Mouse (Mus musculus): Measurements from ENCODE around the gene Dpp10. TPM values are rescaled to one million over a fixed set of nuclear protein-coding genes. Genes with fewer than 3 reads are reported as not detected.

Dpp10 gene
- total and polyA plus RNA-seq, 2 experiments from 2014 or later = 16.4 to 62.2 TPM

GRCm38 (mm10) chr1:123923907-123924306, 121.5 kb downstream of the Dpp10 start:
- H3K4me3 ChIP-seq (ENCODE audit: low read depth, low read length) = no peak overlapping the region
- H3K27me3 ChIP-seq (ENCODE audit: insufficient read depth, low read length) = no peaks in the 10 kb centered on the region
- no peaks in the 10 kb centered on the region for H3K4me1 ChIP-seq (ENCODE audit: insufficient read depth)
- ATAC-seq = no peak
- no peak overlapping the region for H3K4me2 ChIP-seq (ENCODE audit: low read depth)
- no peak for TF ChIP-seq CTCF (IDR thresholded peaks at IDR 0.05; ENCODE audit: low read depth)
- H3K36me3 ChIP-seq (ENCODE audit: insufficient read depth) = no peaks in the 10 kb centered on the region
- 86% methylated on average over 2 of the region's 2 CpGs for WGBS
- DNase-seq = peak; percentile 4
- H3K9ac ChIP-seq = no peak overlapping the region
- H3K9me3 ChIP-seq (ENCODE audit: low read length) = no peaks in the 10 kb centered on the region
- H3K27ac ChIP-seq (ENCODE audit: low read depth, low read length) = no peak overlapping the region

- DNase-seq = no peak
- 86% methylated on average over 1 of the region's 1 CpGs for WGBS
- H3K9ac ChIP-seq = no peak overlapping the region
- no peaks in the 10 kb centered on the region for H3K4me1 ChIP-seq (ENCODE audit: insufficient read depth)
- H3K36me3 ChIP-seq (ENCODE audit: insufficient read depth) = no peaks in the 10 kb centered on the region
- H3K27me3 ChIP-seq (ENCODE audit: insufficient read depth, low read length) = no peaks in the 10 kb centered on the region
- H3K27ac ChIP-seq (ENCODE audit: low read depth, low read length) = no peak overlapping the region
- H3K9me3 ChIP-seq (ENCODE audit: low read length) = no peaks in the 10 kb centered on the region
- TF ChIP-seq CTCF (IDR thresholded peaks at IDR 0.05; ENCODE audit: low read depth) = no peak
- ATAC-seq = no peak
- H3K4me2 ChIP-seq (ENCODE audit: low read depth) = no peak overlapping the region
- no peak overlapping the region for H3K4me3 ChIP-seq (ENCODE audit: low read depth, low read length)
Observed at GRCm38 (mm10) chr1:123919606-123920005, 125.8 kb downstream of the Dpp10 start.

DNA sequence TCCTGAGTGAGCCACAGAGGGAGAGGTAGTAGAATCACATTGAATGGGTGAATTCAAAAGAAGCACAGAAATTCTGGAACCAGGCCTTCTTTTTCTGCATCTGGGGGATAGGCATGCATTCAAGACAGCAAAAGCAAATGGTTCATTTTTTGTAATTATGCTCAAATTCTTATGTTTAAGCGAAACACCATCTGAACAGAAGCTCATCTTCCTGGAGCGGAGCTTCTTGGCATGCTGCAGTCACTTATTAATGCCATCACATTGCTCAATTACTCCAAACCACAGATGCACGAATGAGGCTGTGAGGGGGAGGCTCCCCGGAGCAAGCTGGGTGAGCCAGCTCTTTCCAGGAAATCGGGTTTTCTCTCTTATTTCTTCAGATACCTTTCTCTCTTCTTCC, 142.7 kb downstream of the Dpp10 start:
- H3K9ac ChIP-seq = no peak overlapping the region
- no peak overlapping the region for H3K27ac ChIP-seq (ENCODE audit: low read depth, low read length)
- H3K27me3 ChIP-seq (ENCODE audit: insufficient read depth, low read length) = no peaks in the 10 kb centered on the region
- H3K4me2 ChIP-seq (ENCODE audit: low read depth) = no peak overlapping the region
- no peak overlapping the region for H3K4me3 ChIP-seq (ENCODE audit: low read depth, low read length)
- peak; percentile 95 for ATAC-seq
- no peaks in the 10 kb centered on the region for H3K4me1 ChIP-seq (ENCODE audit: insufficient read depth)
- no peak for TF ChIP-seq CTCF (IDR thresholded peaks at IDR 0.05; ENCODE audit: low read depth)
- no peaks in the 10 kb centered on the region for H3K36me3 ChIP-seq (ENCODE audit: insufficient read depth)
- WGBS = 49% methylated on average over 5 of the region's 5 CpGs
- peak; percentile 76 for DNase-seq
- no peaks in the 10 kb centered on the region for H3K9me3 ChIP-seq (ENCODE audit: low read length)

DNA sequence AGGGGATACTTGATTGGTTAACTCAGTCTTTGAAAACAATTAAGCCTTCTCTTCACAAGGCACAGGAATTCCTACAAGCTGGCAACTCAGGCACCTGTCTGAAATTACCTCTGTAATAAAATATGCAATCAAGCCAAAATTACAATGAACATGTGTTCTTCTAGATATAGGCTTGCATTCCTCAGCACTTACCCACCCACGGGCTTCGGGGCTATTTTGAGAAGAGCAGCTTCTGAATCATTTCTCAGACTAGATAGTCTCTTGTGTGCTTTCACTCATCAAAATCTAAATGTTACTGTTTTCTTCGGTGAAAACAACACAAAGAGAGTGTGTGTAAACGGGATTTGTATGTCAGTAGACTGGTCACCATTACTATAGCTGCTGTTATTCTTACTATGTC, 144.1 kb downstream of the Dpp10 start:
- H3K9ac ChIP-seq = no peak overlapping the region
- H3K4me3 ChIP-seq (ENCODE audit: low read depth, low read length) = no peak overlapping the region
- no peak for TF ChIP-seq CTCF (IDR thresholded peaks at IDR 0.05; ENCODE audit: low read depth)
- H3K27me3 ChIP-seq (ENCODE audit: insufficient read depth, low read length) = no peaks in the 10 kb centered on the region
- H3K4me2 ChIP-seq (ENCODE audit: low read depth) = no peak overlapping the region
- no peaks in the 10 kb centered on the region for H3K4me1 ChIP-seq (ENCODE audit: insufficient read depth)
- H3K27ac ChIP-seq (ENCODE audit: low read depth, low read length) = no peak overlapping the region
- DNase-seq = peak; percentile 16
- no peaks in the 10 kb centered on the region for H3K36me3 ChIP-seq (ENCODE audit: insufficient read depth)
- no peak for ATAC-seq
- 71% methylated on average over 4 of the region's 4 CpGs for WGBS
- no peaks in the 10 kb centered on the region for H3K9me3 ChIP-seq (ENCODE audit: low read length)

DNA sequence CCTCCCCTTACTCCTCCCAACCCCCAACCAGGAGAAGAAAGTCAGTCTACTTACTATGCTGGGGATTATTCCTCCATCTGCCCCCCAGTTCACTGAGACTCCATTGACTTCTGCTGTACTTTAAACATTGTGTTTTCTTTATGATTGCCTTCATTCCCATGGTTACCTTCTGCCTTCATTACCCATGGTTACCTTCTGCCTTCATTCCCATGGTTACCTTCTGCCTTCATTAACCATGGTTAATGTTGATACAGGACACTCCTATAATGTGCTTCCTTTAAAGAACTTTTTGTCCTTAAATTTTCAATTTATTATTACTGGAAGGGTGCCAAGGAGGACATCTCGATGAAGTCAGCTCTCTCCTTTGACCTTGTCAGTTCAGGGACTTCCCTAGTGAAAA, 158.1 kb downstream of the Dpp10 start:
- H3K36me3 ChIP-seq (ENCODE audit: insufficient read depth) = no peaks in the 10 kb centered on the region
- no peaks in the 10 kb centered on the region for H3K27me3 ChIP-seq (ENCODE audit: insufficient read depth, low read length)
- no peak overlapping the region for H3K9ac ChIP-seq
- no peak for ATAC-seq
- no peaks in the 10 kb centered on the region for H3K9me3 ChIP-seq (ENCODE audit: low read length)
- no peaks in the 10 kb centered on the region for H3K4me1 ChIP-seq (ENCODE audit: insufficient read depth)
- no peak overlapping the region for H3K4me3 ChIP-seq (ENCODE audit: low read depth, low read length)
- no peak for DNase-seq
- H3K4me2 ChIP-seq (ENCODE audit: low read depth) = no peak overlapping the region
- no peak overlapping the region for H3K27ac ChIP-seq (ENCODE audit: low read depth, low read length)
- 64% methylated on average over 1 of the region's 1 CpGs for WGBS
- TF ChIP-seq CTCF (IDR thresholded peaks at IDR 0.05; ENCODE audit: low read depth) = no peak

DNA sequence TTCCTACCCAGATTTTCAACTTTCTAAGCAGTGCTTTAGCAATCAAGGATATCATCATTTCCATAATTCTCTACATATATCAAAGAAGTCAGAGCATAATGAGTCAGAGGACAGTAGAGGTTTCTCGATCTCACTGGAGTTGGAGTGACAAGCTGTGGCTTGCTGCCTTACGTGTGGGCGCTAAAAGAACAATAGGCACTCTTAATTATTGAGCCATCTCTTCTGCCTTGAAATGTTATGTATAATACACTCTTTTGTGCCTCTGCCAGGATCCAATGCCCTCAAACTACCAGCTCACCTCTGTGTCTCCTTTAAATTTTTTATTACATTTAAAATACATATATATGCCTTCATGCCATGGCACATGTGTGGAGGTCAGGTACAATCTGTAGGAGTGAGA, 198.5 kb downstream of the Dpp10 start:
- no peak overlapping the region for H3K4me3 ChIP-seq (ENCODE audit: low read depth, low read length)
- no peaks in the 10 kb centered on the region for H3K9me3 ChIP-seq (ENCODE audit: low read length)
- no peaks in the 10 kb centered on the region for H3K36me3 ChIP-seq (ENCODE audit: insufficient read depth)
- no peaks in the 10 kb centered on the region for H3K27me3 ChIP-seq (ENCODE audit: insufficient read depth, low read length)
- 75% methylated on average over 3 of the region's 3 CpGs for WGBS
- H3K4me1 ChIP-seq (ENCODE audit: insufficient read depth) = no peaks in the 10 kb centered on the region
- H3K9ac ChIP-seq = no peak overlapping the region
- H3K4me2 ChIP-seq (ENCODE audit: low read depth) = no peak overlapping the region
- no peak for TF ChIP-seq CTCF (IDR thresholded peaks at IDR 0.05; ENCODE audit: low read depth)
- ATAC-seq (no peak), DNase-seq (no peak)
- no peak overlapping the region for H3K27ac ChIP-seq (ENCODE audit: low read depth, low read length)

- no peaks in the 10 kb centered on the region for H3K36me3 ChIP-seq (ENCODE audit: insufficient read depth)
- WGBS = 22% methylated on average over 1 of the region's 1 CpGs
- no peaks in the 10 kb centered on the region for H3K9me3 ChIP-seq (ENCODE audit: low read length)
- no peak for DNase-seq
- H3K4me3 ChIP-seq (ENCODE audit: low read depth, low read length) = no peak overlapping the region
- no peak for ATAC-seq
- H3K4me1 ChIP-seq (ENCODE audit: insufficient read depth) = no peaks in the 10 kb centered on the region
- no peak overlapping the region for H3K9ac ChIP-seq
- no peak overlapping the region for H3K4me2 ChIP-seq (ENCODE audit: low read depth)
- no peak overlapping the region for H3K27ac ChIP-seq (ENCODE audit: low read depth, low read length)
- H3K27me3 ChIP-seq (ENCODE audit: insufficient read depth, low read length) = no peaks in the 10 kb centered on the region
- no peak for TF ChIP-seq CTCF (IDR thresholded peaks at IDR 0.05; ENCODE audit: low read depth)
Observed at GRCm38 (mm10) chr1:123801206-123801605, 244.2 kb downstream of the Dpp10 start.

GRCm38 (mm10) chr1:123765511-123765910, 279.8 kb downstream of the Dpp10 start:
- H3K4me2 ChIP-seq (ENCODE audit: low read depth) = no peak overlapping the region
- H3K27me3 ChIP-seq (ENCODE audit: insufficient read depth, low read length) = no peaks in the 10 kb centered on the region
- H3K4me3 ChIP-seq (ENCODE audit: low read depth, low read length) = no peak overlapping the region
- WGBS = 87% methylated on average over 2 of the region's 2 CpGs
- no peaks in the 10 kb centered on the region for H3K9me3 ChIP-seq (ENCODE audit: low read length)
- H3K4me1 ChIP-seq (ENCODE audit: insufficient read depth) = no peaks in the 10 kb centered on the region
- no peak overlapping the region for H3K9ac ChIP-seq
- no peak for TF ChIP-seq CTCF (IDR thresholded peaks at IDR 0.05; ENCODE audit: low read depth)
- DNase-seq (no peak), ATAC-seq (no peak)
- H3K36me3 ChIP-seq (ENCODE audit: insufficient read depth) = no peaks in the 10 kb centered on the region
- H3K27ac ChIP-seq (ENCODE audit: low read depth, low read length) = no peak overlapping the region
